Mouse (Mus musculus): ENCODE data around the gene Tln1. TPM values are rescaled to one million over a fixed set of nuclear protein-coding genes. Genes with fewer than 3 reads are reported as not detected.
"Not testable (repeated sequence)": the region's sequence is repeated elsewhere in the genome, so short reads cannot be mapped to it uniquely, and the experiment has no call there.

Tln1 gene
- total and polyA plus RNA-seq, 2 experiments from 2014 or later = 77.2 to 141 TPM

- peak; percentile 86 for TF ChIP-seq EP300 (IDR thresholded peaks at IDR 0.05; ENCODE audit: low read depth)
- no peak for TF ChIP-seq CTCF (IDR thresholded peaks at IDR 0.05; ENCODE audit: low read depth)
- Histone ChIP-seq H3K4me3 (ENCODE audit: low read depth, low read length) (peak within 1 kb of the TSS; percentile 91), H3K4me1 (ENCODE audit: control insufficient read depth, insufficient read depth) (peaks cover 16% of the 10 kb centered on the region), H3K4me2 (ENCODE audit: low read depth, low read length) (peak within 1 kb of the TSS; percentile 82), H3K9me3 (replicated peaks; ENCODE audit: control insufficient read depth, low read length) (no peaks in the 10 kb centered on the region), H3K27me3 (ENCODE audit: control insufficient read depth, insufficient read depth, low read length) (no peaks in the 10 kb centered on the region), H3K9ac (replicated peaks; ENCODE audit: low read depth, low read length) (peak within 1 kb of the TSS; percentile 90), H3K36me3 (replicated peaks; ENCODE audit: control insufficient read depth, insufficient read depth, low read length) (peaks cover 15% of the 10 kb centered on the region), H3K27ac (ENCODE audit: low read depth) (peak within 1 kb of the TSS; percentile 92)
- WGBS = under 1% methylated on average over 25 of the region's 25 CpGs
- ATAC-seq (ENCODE audit: insufficient read depth, low read depth) = peak; percentile 98
- peak; percentile 98 for DNase-seq (ENCODE audit: low spot score)
These were observed 69.7 kb downstream of the Tln1 start, which contains the start of gene Ccdc107 for GRCm38 (mm10) chr4:43492821-43493185. TSS of gene Ccdc107 (plus strand) at chr4:43492900.

- no peak for TF ChIP-seq CTCF (IDR thresholded peaks at IDR 0.05; ENCODE audit: low read depth)
- TF ChIP-seq EP300 (IDR thresholded peaks at IDR 0.05; ENCODE audit: low read depth) = no peak
- Histone ChIP-seq H3K4me3 (ENCODE audit: low read depth, low read length) (peak overlapping the region; percentile 91), H3K27me3 (ENCODE audit: control insufficient read depth, insufficient read depth, low read length) (no peaks in the 10 kb centered on the region), H3K9ac (replicated peaks; ENCODE audit: low read depth, low read length) (0 out of 2 replicates have a peak overlapping the region, but pooled peaks have one; percentile 90), H3K4me2 (ENCODE audit: low read depth, low read length) (peak overlapping the region; percentile 82), H3K9me3 (replicated peaks; ENCODE audit: control insufficient read depth, low read length) (no peaks in the 10 kb centered on the region), H3K4me1 (ENCODE audit: control insufficient read depth, insufficient read depth) (peaks cover 15% of the 10 kb centered on the region), H3K27ac (ENCODE audit: low read depth) (peak overlapping the region; percentile 92), H3K36me3 (replicated peaks; ENCODE audit: control insufficient read depth, insufficient read depth, low read length) (peaks cover 15% of the 10 kb centered on the region)
- ATAC-seq (ENCODE audit: insufficient read depth, low read depth) (no peak), DNase-seq (ENCODE audit: low spot score) (no peak)
- 49% methylated on average over 12 of the region's 12 CpGs for WGBS
These were observed 70.2 kb downstream of the Tln1 start for GRCm38 (mm10) chr4:43492101-43492820.

GRCm38 (mm10) chr4:43490801-43491200, 71.7 kb downstream of the Tln1 start:
- Histone ChIP-seq H3K4me1 (ENCODE audit: control insufficient read depth, insufficient read depth) (peaks cover 15% of the 10 kb centered on the region), H3K9me3 (replicated peaks; ENCODE audit: control insufficient read depth, low read length) (no peaks in the 10 kb centered on the region), H3K4me3 (ENCODE audit: low read depth, low read length) (no peak overlapping the region), H3K9ac (replicated peaks; ENCODE audit: low read depth, low read length) (no peak overlapping the region), H3K36me3 (replicated peaks; ENCODE audit: control insufficient read depth, insufficient read depth, low read length) (peaks cover 2% of the 10 kb centered on the region; the same call in 1 of the 2 replicates), H3K4me2 (ENCODE audit: low read depth, low read length) (no peak overlapping the region), H3K27ac (ENCODE audit: low read depth) (no peak overlapping the region), H3K27me3 (ENCODE audit: control insufficient read depth, insufficient read depth, low read length) (no peaks in the 10 kb centered on the region)
- TF ChIP-seq CTCF (IDR thresholded peaks at IDR 0.05; ENCODE audit: low read depth) (no peak), EP300 (IDR thresholded peaks at IDR 0.05; ENCODE audit: low read depth) (no peak)
- ATAC-seq (ENCODE audit: insufficient read depth, low read depth) (no peak), DNase-seq (ENCODE audit: low spot score) (no peak)
- 73% methylated on average over 5 of the region's 5 CpGs for WGBS

GRCm38 (mm10) chr4:43489611-43490010, 72.9 kb downstream of the Tln1 start:
- H3K4me3 ChIP-seq (ENCODE audit: low read depth, low read length) = no peak overlapping the region
- H3K4me2 ChIP-seq (ENCODE audit: low read depth, low read length) = no peak overlapping the region
- peaks cover 9% of the 10 kb centered on the region for H3K4me1 ChIP-seq (ENCODE audit: control insufficient read depth, insufficient read depth)
- DNase-seq (ENCODE audit: low spot score) (no peak), ATAC-seq (ENCODE audit: insufficient read depth, low read depth) (no peak)
- 88% methylated on average over 3 of the region's 3 CpGs for WGBS
- TF ChIP-seq EP300 (IDR thresholded peaks at IDR 0.05; ENCODE audit: low read depth) (no peak), CTCF (IDR thresholded peaks at IDR 0.05; ENCODE audit: low read depth) (no peak)
- H3K27me3 ChIP-seq (ENCODE audit: control insufficient read depth, insufficient read depth, low read length) = no peaks in the 10 kb centered on the region
- H3K27ac ChIP-seq (ENCODE audit: low read depth) = no peak overlapping the region
- no peaks in the 10 kb centered on the region for H3K36me3 ChIP-seq (replicated peaks; ENCODE audit: control insufficient read depth, insufficient read depth, low read length)
- H3K9me3 ChIP-seq (replicated peaks; ENCODE audit: control insufficient read depth, low read length) = no peaks in the 10 kb centered on the region
- H3K9ac ChIP-seq (replicated peaks; ENCODE audit: low read depth, low read length) = no peak overlapping the region

GRCm38 (mm10) chr4:43485666-43486065, 76.8 kb downstream of the Tln1 start:
- H3K4me3 ChIP-seq (ENCODE audit: low read depth, low read length); ATAC-seq (ENCODE audit: insufficient read depth, low read depth); H3K27ac ChIP-seq (ENCODE audit: low read depth); H3K4me1 ChIP-seq (ENCODE audit: control insufficient read depth, insufficient read depth); H3K27me3 ChIP-seq (ENCODE audit: control insufficient read depth, insufficient read depth, low read length); H3K9me3 ChIP-seq (replicated peaks; ENCODE audit: control insufficient read depth, low read length); H3K9ac ChIP-seq (replicated peaks; ENCODE audit: low read depth, low read length); DNase-seq (ENCODE audit: low spot score); H3K4me2 ChIP-seq (ENCODE audit: low read depth, low read length); H3K36me3 ChIP-seq (replicated peaks; ENCODE audit: control insufficient read depth, insufficient read depth, low read length): not testable (repeated sequence)
- TF ChIP-seq CTCF (IDR thresholded peaks at IDR 0.05; ENCODE audit: low read depth) = peak; percentile 7; the same call in 1 of the 2 replicates
- WGBS = 89% methylated on average over 5 of the region's 5 CpGs

All from heart, postnatal 0 days (tissue).